Comparison of ENCODE assay signal across 8 mouse cellular contexts in the genomic region with DNA sequence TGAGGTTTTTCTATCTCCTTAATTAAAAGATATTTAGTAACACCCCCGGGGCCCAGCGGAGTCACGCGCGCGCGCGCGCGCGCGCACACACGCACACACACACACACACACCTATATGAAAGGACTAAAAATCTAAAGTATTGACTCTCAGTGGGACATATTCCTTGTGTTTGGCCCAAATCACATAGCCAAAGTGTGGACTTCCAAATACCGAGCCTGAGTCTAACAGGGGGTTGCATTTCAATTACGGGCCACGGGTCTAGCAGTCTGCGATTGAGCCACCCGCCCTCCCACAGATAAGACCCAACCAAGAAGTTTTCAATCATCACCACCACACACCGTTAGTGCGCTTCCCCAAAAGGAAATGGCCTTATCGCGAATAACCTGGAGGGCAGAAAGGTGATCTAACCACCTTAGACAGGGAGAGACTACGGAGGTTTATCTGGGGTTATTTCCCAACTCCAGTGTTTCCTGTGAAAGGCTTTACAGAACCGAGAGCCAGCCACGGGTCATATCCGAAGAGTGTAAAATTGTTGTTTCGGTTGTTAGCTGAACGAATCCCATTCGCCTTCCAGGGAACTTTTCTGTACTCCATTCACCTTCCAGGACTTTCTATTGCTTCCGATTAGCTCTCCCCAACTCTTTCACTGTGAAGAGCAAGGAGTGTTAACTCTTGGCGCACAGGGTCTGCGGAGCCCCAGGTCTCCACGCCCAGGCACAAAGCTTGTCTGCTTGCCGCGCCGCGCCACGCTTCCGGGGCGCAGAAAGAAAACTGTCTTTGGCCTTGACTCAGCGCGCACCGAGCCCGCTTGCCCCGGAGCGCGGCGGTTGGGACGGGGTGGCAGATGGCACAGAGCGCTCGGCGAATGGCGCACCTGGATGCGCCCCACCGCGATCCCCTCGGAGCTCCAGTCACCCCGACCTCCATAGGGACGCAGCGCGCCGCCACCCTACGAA. TPM values are rescaled to one million over a fixed set of nuclear protein-coding genes. Genes with fewer than 3 reads are reported as not detected.
A peak's percentile ranks its signal among the peaks of the same experiment; 100 is the strongest.
DNase-seq lines count a peak whose midpoint lies in the region; ATAC-seq and TF ChIP-seq lines count a peak whose summit lies in the region.

No protein-coding gene starts in this region.

- peak overlapping the region; percentile 55 for H3K4me3 ChIP-seq in embryonic facial prominence, embryonic 11.5 days (ENCODE audit: low read depth, low read length)
- peak overlapping the region; percentile 73 for H3K4me3 ChIP-seq in liver, adult 2 months (ENCODE audit: insufficient read depth, low read depth, low read length)
- H3K4me3 ChIP-seq in myocyte, result peak overlapping the region; percentile 83

- peak overlapping the region; percentile 92 for H3K4me2 ChIP-seq in embryonic facial prominence, embryonic 11.5 days (ENCODE audit: low read depth, low read length)
- H3K4me2 ChIP-seq in myocyte (ENCODE audit: low read depth), result peak overlapping the region; percentile 93

- H3K9me3 ChIP-seq in embryonic facial prominence, embryonic 11.5 days (replicated peaks; ENCODE audit: control insufficient read depth, low read length), result no peaks in the 10 kb centered on the region

- H3K4me1 ChIP-seq in embryonic facial prominence, embryonic 11.5 days (ENCODE audit: control insufficient read depth, insufficient read depth, low read length), result no peaks in the 10 kb centered on the region
- H3K4me1 ChIP-seq in liver, adult 2 months (ENCODE audit: control insufficient read depth, insufficient read depth, low read length), result peaks cover 2% of the 10 kb centered on the region; the same call in 1 of the 2 replicates

- no peak overlapping the region for H3K27ac ChIP-seq in embryonic facial prominence, embryonic 11.5 days (replicated peaks; ENCODE audit: low read depth, low read length)
- H3K27ac ChIP-seq in liver, adult 2 months (replicated peaks; ENCODE audit: insufficient read depth, low read depth, low read length), result peak overlapping the region; percentile 63

- peak; percentile 59 for DNase-seq in Muller cell, postnatal 12 days (ENCODE audit: inconsistent ontology term)
- DNase-seq in embryonic facial prominence, embryonic 11.5 days (ENCODE audit: low spot score), result no peak
- DNase-seq in heart, postnatal 25 days (ENCODE audit: low spot score), result peak; percentile 23
- peak; percentile 55 for DNase-seq in liver, adult 2 months (ENCODE audit: extremely low read depth, low read depth, low spot score)
- peak; percentile 78 to 80 for DNase-seq in thymus, postnatal 36 days
- DNase-seq in right cerebral cortex, postnatal 36 days (ENCODE audit: low spot score in 2 of 2), result no peak

- no peak for TF ChIP-seq POLR2A in liver, adult 2 months (IDR thresholded peaks at IDR 0.05; ENCODE audit: extremely low read depth, insufficient read depth, low read length)
- TF ChIP-seq POLR2A in myocyte (IDR thresholded peaks at IDR 0.05; ENCODE audit: insufficient read length, low read depth), result no peak

- H3K9ac ChIP-seq in embryonic facial prominence, embryonic 11.5 days (replicated peaks; ENCODE audit: low read length), result peak overlapping the region; percentile 58
- peak overlapping the region; percentile 85 for H3K9ac ChIP-seq in liver, adult 2 months (ENCODE audit: low read depth, low read length)

- 0 out of 2 replicates have a peak, but pooled peaks cover 5% of the 10 kb centered on the region for H3K79me2 ChIP-seq in liver, adult 2 months (ENCODE audit: control insufficient read depth, insufficient read depth, low read length)
- peaks cover 35% of the 10 kb centered on the region for H3K79me2 ChIP-seq in myocyte (ENCODE audit: control insufficient read depth, insufficient read depth)

- peaks cover 10% of the 10 kb centered on the region; the same call in 1 of the 2 replicates for H3K27me3 ChIP-seq in embryonic facial prominence, embryonic 11.5 days (ENCODE audit: control insufficient read depth, insufficient read depth, low read length)
- no peaks in the 10 kb centered on the region for H3K27me3 ChIP-seq in liver, adult 2 months (ENCODE audit: control insufficient read depth, insufficient read depth, low read length)
- no peaks in the 10 kb centered on the region for H3K27me3 ChIP-seq in myocyte (ENCODE audit: control insufficient read depth, insufficient read depth, insufficient read length)

- TF ChIP-seq CTCF in liver, adult 2 months (IDR thresholded peaks at IDR 0.05; ENCODE audit: low read depth, low read length), result no peak

- peak overlapping the region; percentile 6 for H3ac ChIP-seq in myocyte (ENCODE audit: control insufficient read depth, insufficient read length)

- 7% methylated on average over 63 of the region's 63 CpGs for WGBS in embryonic facial prominence, embryonic 11.5 days
- WGBS in liver, adult 2 months, result 9% methylated on average over 63 of the region's 63 CpGs

- no peaks in the 10 kb centered on the region for H3K36me3 ChIP-seq in embryonic facial prominence, embryonic 11.5 days (replicated peaks; ENCODE audit: control insufficient read depth, insufficient read depth, low read depth, low read length)
- H3K36me3 ChIP-seq in liver, adult 2 months (ENCODE audit: control insufficient read depth, insufficient read depth, low read length), result no peaks in the 10 kb centered on the region
- H3K36me3 ChIP-seq in myocyte (ENCODE audit: control insufficient read depth, insufficient read depth), result peaks cover 4% of the 10 kb centered on the region

- intact Hi-C loops in heart, postnatal 25 days (cut with DNase I), result loop anchor here (2.0 to 5.0 kb wide), 3 partner anchors 18 to 36 kb away; no protein-coding TSS in a partner anchor

- peak; percentile 51 for ATAC-seq in CD4-positive, CD25-positive, alpha-beta regulatory T cell, adult 4 months
- ATAC-seq in embryonic facial prominence, embryonic 11.5 days (replicated peaks; ENCODE audit: insufficient number of reproducible peaks, low FRiP score, low TSS enrichment, low read depth), result peak; percentile 18; the same call in 1 of the 2 replicates

TF ChIP-seq in myocyte, 11 proteins besides CTCF, POLR2A, EP300 and RAD21:
- TF ChIP-seq MAX (IDR thresholded peaks at IDR 0.05; ENCODE audit: low read depth) (no peak), E2F4 (IDR thresholded peaks at IDR 0.05; ENCODE audit: insufficient read depth) (no peak), CEBPB (IDR thresholded peaks at IDR 0.05; ENCODE audit: insufficient read depth, poor library complexity, severe bottlenecking) (no peak), POLR2AphosphoS2 (IDR thresholded peaks at IDR 0.05; ENCODE audit: insufficient read length, low read depth) (no peak), REST (IDR thresholded peaks at IDR 0.05; ENCODE audit: insufficient read depth, insufficient read length) (no peak), SRF (IDR thresholded peaks at IDR 0.05; ENCODE audit: control insufficient read depth, insufficient read length, low read depth) (no peak), USF1 (IDR thresholded peaks at IDR 0.05; ENCODE audit: low read depth) (no peak), TCF12 (IDR thresholded peaks at IDR 0.05; ENCODE audit: insufficient read depth, poor library complexity, severe bottlenecking) (no peak), TCF3 (IDR thresholded peaks at IDR 0.05; ENCODE audit: insufficient read length, low read depth) (no peak), MYOD1 (IDR thresholded peaks at IDR 0.05; ENCODE audit: control insufficient read depth in 1 of 3, insufficient read length in 2 of 3, low read depth in 2 of 3) (no peak), MYOG (IDR thresholded peaks at IDR 0.05; ENCODE audit: control insufficient read depth in 1 of 3, insufficient read depth in 1 of 3, insufficient read length in 2 of 3, low read depth in 2 of 3) (no peak)

RNA-seq across cellular contexts. Expression of a gene that starts 1.0 kb away (rescaled TPM):
- polyA plus RNA-seq in CD4-positive, CD25-positive, alpha-beta regulatory T cell, adult 4 months (2017; shearing (Covaris generic)), result 100 to 1,000 TPM; 133 to 159 TPM
- 121 and 137 TPM in 2 replicates for polyA plus RNA-seq in embryonic facial prominence, embryonic 11.5 days (2014; fragmentation: Nextera tagmentation; extraction: Ambion mirVana)
- total RNA-seq in heart, postnatal 25 days (2021), result 100 to 1,000 TPM; 152 to 164 TPM
- 23.0 and 23.6 TPM in 2 replicates for total RNA-seq in liver, adult 2 months (2014; rRNA removed)
- 44.6 and 50.7 TPM in 2 replicates for polyA plus RNA-seq in liver, adult 2 months (2012; rRNA removed)
- polyA plus RNA-seq in myocyte (2012; fragmentation: generic; extraction: Trizol), result 161 TPM

Comparison
In these comparisons a context has a peak if more than half of its experiments do, and no peak if none do; other contexts are left out.
1. DNase-seq: peak in Muller cell, postnatal 12 days (single experiment), heart, postnatal 25 days (single experiment), liver, adult 2 months (single experiment) and thymus, postnatal 36 days (2 of 2); none in embryonic facial prominence, embryonic 11.5 days (single experiment) and right cerebral cortex, postnatal 36 days (0 of 2).
2. Peak in every context shown above with its lines, with median percentiles within 50 percentile points of each other: H3K4me3 ChIP-seq.